Mouse (Mus musculus) embryonic facial prominence, embryonic 14.5 days (tissue): ENCODE measurements around the gene Snx30. TPM values are rescaled to one million over a fixed set of nuclear protein-coding genes. Genes with fewer than 3 reads are reported as not detected.

Source experiments
- ATAC-seq: fragments of 200-750 bp; cut with Nextera tagmentation; 2 replicates; pipeline ENCODE4 v1.8.0; 2017; ENCODE audit warnings: low read depth, moderate number of reproducible peaks, moderate TSS enrichment
- DNase-seq: peaks from one replicate; pipeline ENCODE4 v3.0.0-alpha.2; 2015; ENCODE audit warnings: low spot score
- H3K27ac ChIP-seq: fragments of 300-500 bp; sonication (generic); replicated peaks from 2 replicates; pipeline ENCODE4 v1.5.1; 2014; ENCODE audit warnings: low read depth, mild to moderate bottlenecking, low read length, moderate library complexity
- H3K27me3 ChIP-seq: fragments of 300-500 bp; sonication (generic); replicated peaks from 2 replicates; pipeline ENCODE4 v1.6.1; 2014; ENCODE audit warnings: low read length; ENCODE audit not compliant: control insufficient read depth, insufficient read depth
- H3K36me3 ChIP-seq: fragments of 300-500 bp; sonication (generic); 2 replicates; pipeline ENCODE4 v1.6.1; 2014; ENCODE audit warnings: low read length, mixed read lengths; ENCODE audit not compliant: control insufficient read depth, insufficient read depth
- H3K4me1 ChIP-seq: fragments of 300-500 bp; sonication (generic); 2 replicates; pipeline ENCODE4 v1.6.1; 2014; ENCODE audit warnings: antibody characterized with exemption, low read length; ENCODE audit not compliant: control insufficient read depth, insufficient read depth
- H3K4me2 ChIP-seq: fragments of 300-500 bp; sonication (generic); 2 replicates; pipeline ENCODE4 v1.6.1; 2014; ENCODE audit warnings: low read depth, mild to moderate bottlenecking, low read length, moderate library complexity, mixed read lengths
- H3K4me3 ChIP-seq: fragments of 300-500 bp; sonication (generic); 2 replicates; pipeline ENCODE4 v1.5.1; 2014; ENCODE audit warnings: low read depth, mild to moderate bottlenecking, low read length
- H3K9ac ChIP-seq: fragments of 300-500 bp; sonication (generic); 2 replicates; pipeline ENCODE4 v1.6.1; 2014; ENCODE audit warnings: low read depth, mild to moderate bottlenecking, low read length, moderate library complexity, mixed read lengths
- H3K9me3 ChIP-seq: fragments of 300-500 bp; sonication (generic); 2 replicates; pipeline ENCODE4 v1.6.1; 2016; ENCODE audit warnings: low read length; ENCODE audit not compliant: control insufficient read depth
- WGBS: fragments of 180-500 bp; shearing (Covaris S2); extraction: QIAGEN DNeasy Blood & Tissue Kit; methylation state at CpG from one replicate; pipeline ENCODE4 v1.1.7; 2014; 5-methylcytosine and 5-hydroxymethylcytosine counted together
- polyA plus RNA-seq: library from polyadenylated mRNA; unstranded; fragments of >200 nt; fragmentation: Nextera tagmentation; extraction: Ambion mirVana; gene quantifications from 2 replicates; pipeline ENCODE4 v1.2.1, GENCODE M21; 2014

The Snx30 gene
- polyA plus RNA-seq = 14.1 and 15.1 TPM in 2 replicates

- Histone ChIP-seq H3K4me3 (peak within 1 kb of the TSS; percentile 91), H3K9ac (peak within 1 kb of the TSS; percentile 83), H3K27ac (peak within 1 kb of the TSS; percentile 75), H3K36me3 (no peaks in the 10 kb centered on the region), H3K9me3 (no peaks in the 10 kb centered on the region), H3K4me2 (peak within 1 kb of the TSS; percentile 96), H3K4me1 (peaks cover 12% of the 10 kb centered on the region; the same call in 1 of the 2 replicates), H3K27me3 (no peaks in the 10 kb centered on the region)
- 3% methylated on average over 36 of the region's 45 CpGs for WGBS
- ATAC-seq (peak; percentile 92), DNase-seq (peak; percentile 94)
These were observed at the start of gene Snx30 for GRCm38 (mm10) chr4:59805181-59805967. TSS of gene Snx30 (plus strand) at chr4:59805840.

GRCm38 (mm10) chr4:59756332-59757082 lies 49.1 kb upstream of the Snx30 start:
- WGBS = 76% methylated on average over 9 of the region's 9 CpGs
- peak; percentile 84 for DNase-seq
- Histone ChIP-seq H3K4me3 (no peak overlapping the region), H3K27ac (no peak overlapping the region), H3K27me3 (no peaks in the 10 kb centered on the region), H3K9ac (no peak overlapping the region), H3K36me3 (0 out of 2 replicates have a peak, but pooled peaks cover 9% of the 10 kb centered on the region), H3K4me1 (peaks cover 7% of the 10 kb centered on the region), H3K4me2 (no peak overlapping the region), H3K9me3 (no peaks in the 10 kb centered on the region)
- ATAC-seq = no peak

- Histone ChIP-seq H3K27me3 (no peaks in the 10 kb centered on the region), H3K4me2 (no peak overlapping the region), H3K9ac (no peak overlapping the region), H3K9me3 (no peaks in the 10 kb centered on the region), H3K36me3 (0 out of 2 replicates have a peak, but pooled peaks cover 2% of the 10 kb centered on the region), H3K27ac (no peak overlapping the region), H3K4me1 (peaks cover 7% of the 10 kb centered on the region), H3K4me3 (no peak overlapping the region)
- WGBS = 60% methylated on average over 12 of the region's 12 CpGs
- ATAC-seq (no peak), DNase-seq (peak; percentile 48)
These were observed 47.9 kb upstream of the Snx30 start for GRCm38 (mm10) chr4:59757452-59758435.

GRCm38 (mm10) chr4:59760016-59760415 lies 45.6 kb upstream of the Snx30 start:
- no peak overlapping the region for H3K27ac ChIP-seq
- ATAC-seq = no peak

GRCm38 (mm10) chr4:59760636-59761364 lies 44.8 kb upstream of the Snx30 start:
- H3K36me3 ChIP-seq = no peaks in the 10 kb centered on the region
- ATAC-seq (0 out of 2 replicates have a peak, but pooled peaks have one; percentile 6), DNase-seq (peak; percentile 64)
- WGBS = 32% methylated on average over 10 of the region's 10 CpGs
- H3K4me3 ChIP-seq = no peak overlapping the region
- H3K4me1 ChIP-seq = peaks cover 15% of the 10 kb centered on the region
- H3K27me3 ChIP-seq = no peaks in the 10 kb centered on the region
- H3K4me2 ChIP-seq = no peak overlapping the region
- peak overlapping the region; percentile 36; the same call in 1 of the 2 replicates for H3K27ac ChIP-seq
- no peak overlapping the region for H3K9ac ChIP-seq
- no peaks in the 10 kb centered on the region for H3K9me3 ChIP-seq

More at GRCm38 (mm10) chr4:59760016-59760415, 45.6 kb upstream of the Snx30 start:
- Histone ChIP-seq H3K9ac (no peak overlapping the region), H3K36me3 (no peaks in the 10 kb centered on the region), H3K4me1 (peaks cover 8% of the 10 kb centered on the region), H3K4me2 (no peak overlapping the region), H3K9me3 (no peaks in the 10 kb centered on the region), H3K4me3 (no peak overlapping the region), H3K27me3 (no peaks in the 10 kb centered on the region)
- 77% methylated on average over 4 of the region's 4 CpGs for WGBS
- DNase-seq = no peak

GRCm38 (mm10) chr4:59761365-59761729 lies 44.3 kb upstream of the Snx30 start:
- ATAC-seq = no peak
- H3K27me3 ChIP-seq = no peaks in the 10 kb centered on the region
- DNase-seq = no peak
- H3K4me2 ChIP-seq = no peak overlapping the region
- H3K27ac ChIP-seq = no peak overlapping the region
- no peaks in the 10 kb centered on the region for H3K36me3 ChIP-seq
- H3K9ac ChIP-seq = no peak overlapping the region
- peaks cover 15% of the 10 kb centered on the region for H3K4me1 ChIP-seq
- no peak overlapping the region for H3K4me3 ChIP-seq
- WGBS = 67% methylated on average over 4 of the region's 4 CpGs
- H3K9me3 ChIP-seq = no peaks in the 10 kb centered on the region

GRCm38 (mm10) chr4:59764950-59765349 lies 40.7 kb upstream of the Snx30 start:
- WGBS = 70% methylated on average over 7 of the region's 7 CpGs

More at GRCm38 (mm10) chr4:59764950-59765349, 40.7 kb upstream of the Snx30 start:
- peaks cover 8% of the 10 kb centered on the region; the same call in 1 of the 2 replicates for H3K4me1 ChIP-seq
- H3K4me2 ChIP-seq = peak overlapping the region; percentile 23; the same call in 1 of the 2 replicates
- H3K36me3 ChIP-seq = peaks cover 4% of the 10 kb centered on the region
- no peak overlapping the region for H3K4me3 ChIP-seq
- no peak for DNase-seq
- no peak for ATAC-seq
- H3K9ac ChIP-seq = no peak overlapping the region
- peak overlapping the region; percentile 46 for H3K27ac ChIP-seq
- no peaks in the 10 kb centered on the region for H3K9me3 ChIP-seq
- H3K27me3 ChIP-seq = no peaks in the 10 kb centered on the region
